Mouse (Mus musculus) mouse embryonic stem cell (cell line): ENCODE data around the gene Iqgap2.

ENCODE experiments used
- in situ Hi-C, 2 experiments: fragments of 300-500 bp; cut with MboI; formaldehyde crosslinking; loops; 1 replicate in 1 of 2; 3 replicates in 1 of 2; pipeline ENCODE4 v1.14.3; 2019 to 2020; ENCODE audit warnings: low sequenced_read_pairs in 2 of 2, low pct_unique_long_range_greater_than_20kb in 1 of 2, mixed read lengths in 1 of 2; ENCODE audit not compliant: unreplicated experiment in 1 of 2

The Iqgap2 gene

DNA sequence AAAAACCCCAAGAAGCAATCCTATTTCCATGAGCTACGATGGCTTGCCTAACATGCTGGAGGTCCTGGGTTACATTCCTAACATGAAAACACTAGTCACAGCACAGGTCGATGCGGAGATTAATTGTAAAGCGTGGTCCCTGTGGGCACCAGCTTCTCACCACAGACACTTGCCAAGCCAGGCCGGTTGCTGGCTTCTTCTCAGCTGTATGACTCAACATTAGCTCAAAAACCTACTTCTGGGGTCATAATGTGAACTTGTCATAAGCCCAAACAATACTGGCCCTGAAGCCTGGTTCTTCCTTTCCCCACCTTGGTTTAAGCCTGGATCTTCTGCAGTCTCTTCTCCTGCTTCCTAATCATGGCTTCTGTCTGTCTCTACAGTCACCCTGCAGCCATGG lies 306.8 kb downstream of the Iqgap2 start:
- in situ Hi-C loops = no loop called here

DNA sequence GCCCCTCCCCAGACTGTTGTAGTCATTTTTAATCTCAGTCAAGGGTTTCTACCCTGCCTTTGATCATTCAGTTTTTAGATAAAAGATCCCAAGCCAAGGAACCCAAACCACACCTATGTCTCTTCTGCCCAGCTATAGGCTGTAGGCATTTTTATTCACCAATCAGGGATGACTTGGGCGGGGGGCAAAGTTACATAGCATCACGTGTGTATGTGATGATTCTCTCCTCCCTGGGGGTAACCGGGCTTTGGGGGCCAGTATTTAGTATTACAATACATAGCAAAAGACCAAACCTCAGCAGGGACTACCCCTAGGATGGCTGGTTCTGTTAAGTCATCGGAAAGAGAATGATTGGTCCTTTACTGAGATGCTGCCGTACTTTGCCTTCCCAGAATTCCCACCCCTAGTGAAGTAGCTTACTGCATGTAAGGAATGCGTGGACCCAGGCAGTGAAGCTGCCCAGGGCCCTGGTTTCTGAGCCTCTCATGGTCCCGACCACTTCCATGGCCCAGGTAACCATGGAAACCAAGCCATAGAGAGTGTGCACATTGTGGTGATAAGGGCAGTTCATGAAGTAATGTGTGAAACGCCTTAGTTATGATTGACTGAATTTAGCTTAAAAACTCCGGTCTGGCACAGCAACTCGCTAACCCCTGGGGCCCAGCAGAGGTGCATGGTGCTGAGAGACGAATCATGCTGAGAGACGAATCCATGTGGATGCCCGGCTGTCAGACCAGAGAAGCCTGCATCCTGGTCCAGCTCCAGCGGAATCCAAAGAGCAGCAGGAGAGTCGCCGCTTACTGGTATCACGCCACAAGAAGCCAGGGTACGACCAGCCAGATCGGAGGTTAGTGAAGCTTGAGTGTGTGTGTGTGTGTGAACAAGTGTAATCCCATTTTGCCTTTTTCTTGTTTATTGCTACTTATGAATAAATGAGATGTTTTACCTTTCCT lies 308.2 kb downstream of the Iqgap2 start:
- in situ Hi-C loops = no loop called here

DNA sequence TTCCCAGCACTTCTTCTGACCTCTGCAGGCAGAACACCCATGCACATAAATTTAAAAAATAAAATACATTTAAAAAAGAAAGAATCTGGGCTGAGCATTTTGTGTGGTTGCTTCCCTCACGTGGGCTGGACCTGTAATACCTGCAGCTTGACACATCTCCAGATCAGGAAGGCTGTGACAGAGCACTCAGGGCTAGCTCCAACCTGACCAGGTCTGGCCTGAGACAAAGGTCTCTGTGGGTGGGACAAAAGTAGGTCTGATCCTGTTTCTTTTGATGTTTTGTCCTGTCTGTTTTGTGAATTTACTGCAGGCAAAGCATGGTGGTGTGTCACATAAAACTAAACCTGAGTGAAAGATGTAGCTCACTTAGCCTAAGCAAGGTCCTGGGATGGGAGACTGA lies 309.9 kb downstream of the Iqgap2 start:
- in situ Hi-C loops = no loop called here

DNA sequence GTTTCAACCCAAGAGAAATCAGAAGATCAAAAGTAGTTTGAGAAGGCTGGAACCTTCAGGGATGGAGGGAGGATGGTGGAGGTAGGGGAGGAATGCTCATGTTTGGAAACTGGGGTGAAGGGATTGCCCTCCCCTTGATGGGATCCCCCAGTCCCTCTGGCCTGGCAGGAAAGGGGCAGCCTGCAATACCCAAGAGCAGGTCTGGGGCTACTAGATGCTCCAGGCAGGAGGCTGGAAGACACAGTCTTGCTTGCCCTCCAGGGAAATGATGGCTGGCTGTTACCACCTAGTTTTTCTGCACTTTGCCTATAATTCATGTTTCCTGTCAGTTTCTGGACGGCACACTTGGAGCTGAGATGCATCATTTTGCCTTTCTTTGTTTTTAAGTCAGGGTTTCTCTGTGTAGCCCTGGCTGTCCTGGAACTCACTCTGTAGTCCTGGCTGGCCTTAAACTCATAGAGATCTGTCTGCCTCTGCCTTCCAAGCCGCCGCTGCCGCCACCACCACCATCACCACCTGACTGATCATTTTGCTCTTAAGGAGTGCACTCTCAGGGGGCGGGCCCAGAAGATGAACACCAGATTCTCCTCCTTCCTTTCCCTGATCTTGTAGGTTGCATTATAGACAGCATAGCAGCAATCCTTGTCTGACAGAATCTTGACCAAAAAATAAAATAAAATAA lies 313.6 kb downstream of the Iqgap2 start:
- in situ Hi-C loops = no loop called here
